Mouse (Mus musculus) frontal cortex, adult 2 months (tissue): ENCODE measurements at regions not wholly inside any gene's neighbourhood (a gene's known extent, or its start where the extent isn't known, plus 50 kb on each side); places are given as distances from the start of the nearest gene placed in this dataset.

Source experiments
- DNase-seq, 2 experiments: peaks; one replicate each; pipeline ENCODE4 v3.0.0; 2022; ENCODE audit warnings: low spot score in 1 of 2; ENCODE audit errors: extremely low spot score in 1 of 2

GRCm38 (mm10) chr16:74467745-74468420 lies 56.3 kb upstream of the Robo2 start:
- DNase-seq, result no peak

DNA sequence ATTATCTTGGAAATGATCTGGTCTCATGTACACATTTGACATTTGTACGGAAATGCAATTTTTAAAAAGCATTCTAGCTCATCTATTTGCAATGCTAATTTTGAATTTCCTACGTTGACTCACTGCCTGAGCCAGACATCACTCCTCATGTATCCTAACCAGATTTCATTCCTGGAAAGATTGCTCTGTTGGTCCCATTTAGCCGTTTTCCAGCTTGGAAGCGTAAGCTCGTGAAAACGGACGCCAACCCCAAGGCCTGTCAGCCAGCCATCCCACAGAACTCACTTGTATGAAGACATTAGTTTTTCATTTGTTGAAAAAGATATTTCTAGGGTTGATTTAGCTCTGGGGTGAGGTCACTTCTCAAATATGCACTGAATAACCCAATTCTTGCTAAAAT lies 55.5 kb upstream of the Robo2 start:
- DNase-seq, result peak in 1 of 2 experiments; percentile 14

DNA sequence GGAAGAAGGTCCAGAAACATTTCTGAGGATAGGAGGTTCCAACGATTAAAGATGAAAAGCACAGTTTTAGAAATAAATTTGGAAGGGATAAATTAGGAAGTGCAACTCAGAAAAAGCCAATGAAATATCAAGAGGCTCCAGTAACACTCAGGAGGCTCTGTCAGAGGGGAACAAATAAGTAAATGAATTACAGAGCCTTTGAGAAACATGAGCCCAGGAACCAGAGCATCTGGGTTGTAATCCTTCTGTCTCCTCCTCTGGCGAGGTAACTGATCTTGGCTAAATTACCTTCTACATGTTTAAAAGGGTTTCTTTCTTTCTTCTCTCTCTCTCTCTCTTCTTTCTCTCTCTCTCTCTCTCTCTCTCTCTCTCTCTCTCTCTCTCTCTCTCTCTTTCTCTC lies 53.2 kb upstream of the Robo2 start:
- DNase-seq, result no peak

- peak; percentile 1 to 26 for DNase-seq
Observed at GRCm38 (mm10) chr16:74464290-74464689, 52.7 kb upstream of the Robo2 start.

GRCm38 (mm10) chr16:74462436-74462835 lies 50.8 kb upstream of the Robo2 start:
- DNase-seq, result no peak
